Mouse (Mus musculus): ENCODE results near the gene Rras.
"Not testable (repeated sequence)": the region's sequence is repeated elsewhere in the genome, so short reads cannot be mapped to it uniquely, and the experiment has no call there.

Rras gene

GRCm38 (mm10) chr7:45000539-45001114 is 17.1 kb upstream of the Rras start:
- no peak for DNase-seq

DNA sequence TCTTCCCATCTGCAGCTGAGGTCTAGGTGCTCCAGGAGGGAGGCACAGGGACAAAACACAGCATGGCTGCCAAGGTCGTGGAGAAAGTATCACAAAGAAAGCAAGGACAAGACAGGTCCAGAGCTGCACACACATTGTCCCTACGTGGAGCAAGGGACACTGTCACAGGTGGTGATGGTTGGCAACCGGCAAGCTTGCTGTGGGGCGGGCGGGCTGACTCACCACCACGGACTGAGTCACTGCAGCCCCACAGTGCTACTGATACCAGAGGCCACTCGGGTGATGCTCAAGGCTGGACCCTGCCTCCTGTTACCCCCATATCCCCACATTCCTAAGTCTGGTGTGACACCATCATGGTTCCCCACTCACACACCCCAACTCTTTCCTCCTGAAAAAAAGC is 15.3 kb upstream of the Rras start:
- DNase-seq = no peak

GRCm38 (mm10) chr7:45004546-45004945 is 13.2 kb upstream of the Rras start:
- no peak for DNase-seq

GRCm38 (mm10) chr7:45005321-45005992 is 12.3 kb upstream of the Rras start:
- no peak for DNase-seq

DNA sequence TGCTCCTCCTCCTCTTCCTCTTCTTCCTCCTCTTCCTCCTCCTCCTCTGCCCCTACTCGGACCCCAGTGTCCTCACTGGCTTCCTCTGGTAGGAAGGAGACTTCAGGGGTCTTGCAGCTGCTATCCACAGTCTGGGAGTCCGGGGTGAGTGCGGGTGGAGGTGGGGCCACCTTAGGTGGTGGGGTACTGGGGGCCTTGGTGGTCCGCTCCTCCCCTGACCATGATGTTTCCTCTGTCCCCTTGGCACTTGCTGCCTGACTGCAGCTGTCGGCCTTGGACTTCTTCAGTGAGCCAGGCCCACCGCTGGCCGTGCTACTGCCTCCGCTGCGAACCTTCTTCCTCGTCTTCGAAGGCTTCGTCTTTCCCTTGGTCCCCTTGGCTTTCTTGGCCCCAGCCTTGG is 11.3 kb upstream of the Rras start:
- DNase-seq = no peak

- no peak for DNase-seq
Measured at GRCm38 (mm10) chr7:45007141-45007540, 10.6 kb upstream of the Rras start.

DNA sequence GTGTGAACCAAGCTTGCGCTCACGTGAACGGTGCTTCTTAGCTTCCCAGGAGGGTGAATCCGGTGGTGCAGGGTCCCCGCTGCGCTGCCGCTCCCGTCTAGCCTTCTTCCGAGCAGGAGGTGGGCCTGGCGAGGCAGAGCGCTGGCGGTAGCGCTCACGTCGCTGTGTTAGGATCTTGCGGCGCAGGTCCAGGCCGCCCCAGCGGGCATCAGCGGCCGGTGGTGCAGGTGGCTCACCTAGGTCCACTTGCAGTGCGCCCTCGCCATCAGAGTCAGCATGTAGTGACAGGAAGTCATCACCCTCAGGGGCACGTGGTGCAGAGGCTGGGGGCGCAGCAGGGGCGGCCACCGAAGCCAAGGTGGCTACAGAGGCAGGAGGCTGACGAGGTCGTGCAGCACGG is 9.9 kb upstream of the Rras start:
- no peak for DNase-seq

DNA sequence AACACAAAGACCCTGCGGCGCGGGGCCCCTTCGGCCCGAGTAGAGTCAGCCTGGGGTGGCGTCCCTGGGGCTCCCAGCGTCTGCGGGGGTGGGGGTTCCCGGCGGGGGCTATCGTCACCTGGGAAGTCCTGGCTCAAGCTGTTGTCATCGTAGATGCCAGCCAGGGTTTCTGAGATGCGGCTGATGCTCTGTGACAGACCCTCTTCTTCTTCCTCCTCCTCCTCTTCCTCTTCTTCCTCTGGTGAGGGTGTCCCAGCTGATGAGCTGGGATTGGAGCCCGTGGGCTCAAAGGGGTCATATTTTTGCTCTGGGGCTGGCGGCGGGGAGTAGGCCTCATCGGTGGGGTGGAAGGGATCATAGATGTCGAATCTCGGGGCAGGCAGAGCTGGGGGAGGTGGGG is 9.3 kb upstream of the Rras start:
- DNase-seq = no peak

DNA sequence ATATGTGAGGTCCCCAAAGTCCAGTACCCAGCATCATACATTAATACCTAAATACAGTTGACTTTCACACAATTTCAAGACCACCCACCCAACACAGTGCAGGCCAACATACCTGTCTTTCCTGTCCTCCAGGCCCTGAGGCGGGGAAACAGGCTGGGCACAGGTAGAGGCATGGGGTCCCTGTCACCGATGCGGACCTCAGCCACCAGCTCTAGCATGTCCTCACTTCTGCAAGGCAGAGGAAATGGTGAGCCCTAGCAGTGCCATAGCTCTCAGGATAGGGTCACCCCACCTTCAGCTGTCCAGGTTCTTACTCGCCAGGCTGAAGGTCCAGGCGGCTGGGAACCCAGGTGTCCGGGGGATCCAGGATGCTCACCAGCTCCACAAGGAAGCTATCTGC is 5.8 kb upstream of the Rras start:
- DNase-seq = no peak

DNA sequence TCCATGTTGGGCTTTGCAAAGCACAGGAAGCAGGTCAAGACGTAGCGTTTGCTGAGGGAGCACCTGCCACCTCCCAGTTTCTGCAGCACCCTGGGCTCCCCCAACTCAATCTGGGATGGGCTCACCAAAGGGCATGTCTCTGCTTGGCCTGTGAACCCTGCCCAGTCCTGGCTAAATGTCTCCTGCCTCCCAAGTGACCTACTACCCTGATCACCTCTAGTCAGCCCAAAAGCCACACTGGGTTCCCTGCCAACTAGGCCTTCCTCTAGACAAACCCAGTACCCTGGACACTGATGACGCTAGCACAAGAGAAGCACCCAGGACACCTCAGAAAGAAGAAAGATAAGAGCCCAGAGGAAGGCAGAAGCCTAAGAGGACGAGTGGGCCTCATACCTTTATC is 4.9 kb upstream of the Rras start:
- no peak for DNase-seq

DNA sequence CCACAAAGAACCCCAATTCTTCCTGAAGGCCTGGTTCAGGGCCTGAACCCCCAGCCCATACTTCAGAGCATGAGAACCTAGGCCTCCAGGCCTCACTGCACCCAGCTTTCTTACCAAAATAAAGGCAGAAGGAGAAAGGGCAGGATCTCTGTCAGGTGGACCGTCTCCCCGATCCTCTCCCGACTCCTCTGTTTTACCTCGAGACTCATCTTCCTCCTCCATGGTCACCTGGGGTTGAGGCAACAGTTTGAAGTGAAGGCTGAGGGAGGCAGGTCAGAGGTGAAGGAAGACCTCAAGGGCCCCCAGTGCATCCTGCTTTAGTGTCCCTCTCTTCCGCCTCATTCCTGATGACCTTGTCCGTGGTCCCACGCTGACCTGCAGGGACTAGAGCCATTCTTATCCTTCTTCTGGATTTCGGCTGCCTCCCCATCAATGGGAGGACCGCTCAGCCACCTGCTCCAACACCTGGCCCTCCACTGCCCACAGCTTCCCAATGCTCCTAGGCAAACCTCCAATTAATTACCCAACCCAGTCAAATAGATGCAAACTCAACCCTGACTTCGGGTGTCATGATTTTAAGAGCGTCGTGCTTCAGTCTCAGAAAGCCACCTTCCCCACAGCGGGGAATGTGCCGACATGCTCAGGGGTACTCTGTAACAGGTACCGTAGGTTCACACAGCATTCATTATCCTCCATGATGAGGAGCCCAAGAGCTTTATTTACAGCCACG is 4.2 kb upstream of the Rras start:
- DNase-seq = no peak

- DNase-seq = no peak
Measured at GRCm38 (mm10) chr7:45014096-45014451, 3.7 kb upstream of the Rras start.

DNA sequence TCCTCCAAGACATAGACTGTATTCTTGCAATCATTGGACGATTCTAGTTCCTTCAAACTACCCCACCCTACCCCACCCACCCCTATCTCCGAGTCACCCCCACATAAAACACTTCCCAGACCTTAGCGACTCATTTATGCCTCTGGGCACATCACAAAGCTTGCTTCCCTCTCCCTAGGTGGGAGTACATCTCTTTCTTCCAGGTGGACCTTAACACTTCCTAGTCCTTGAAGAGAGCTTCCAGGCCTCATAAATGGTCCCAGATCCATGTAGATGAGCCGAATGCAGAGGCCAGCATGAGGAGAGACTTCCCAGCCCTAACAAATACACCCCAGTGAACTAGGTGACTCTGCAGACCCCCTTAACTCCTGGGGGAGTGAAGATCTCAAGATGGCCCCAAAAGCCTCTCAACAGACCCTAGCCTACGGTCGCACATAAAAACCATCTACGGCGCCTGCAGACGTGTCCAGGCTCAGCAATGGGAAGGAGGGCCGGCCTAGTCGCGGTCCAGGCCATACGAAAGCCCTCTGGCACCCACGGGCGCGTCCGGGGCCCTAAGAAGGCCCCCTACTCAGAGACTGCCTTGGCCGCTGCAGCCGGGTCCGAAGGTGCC is 2.3 kb upstream of the Rras start:
- no peak for DNase-seq

DNA sequence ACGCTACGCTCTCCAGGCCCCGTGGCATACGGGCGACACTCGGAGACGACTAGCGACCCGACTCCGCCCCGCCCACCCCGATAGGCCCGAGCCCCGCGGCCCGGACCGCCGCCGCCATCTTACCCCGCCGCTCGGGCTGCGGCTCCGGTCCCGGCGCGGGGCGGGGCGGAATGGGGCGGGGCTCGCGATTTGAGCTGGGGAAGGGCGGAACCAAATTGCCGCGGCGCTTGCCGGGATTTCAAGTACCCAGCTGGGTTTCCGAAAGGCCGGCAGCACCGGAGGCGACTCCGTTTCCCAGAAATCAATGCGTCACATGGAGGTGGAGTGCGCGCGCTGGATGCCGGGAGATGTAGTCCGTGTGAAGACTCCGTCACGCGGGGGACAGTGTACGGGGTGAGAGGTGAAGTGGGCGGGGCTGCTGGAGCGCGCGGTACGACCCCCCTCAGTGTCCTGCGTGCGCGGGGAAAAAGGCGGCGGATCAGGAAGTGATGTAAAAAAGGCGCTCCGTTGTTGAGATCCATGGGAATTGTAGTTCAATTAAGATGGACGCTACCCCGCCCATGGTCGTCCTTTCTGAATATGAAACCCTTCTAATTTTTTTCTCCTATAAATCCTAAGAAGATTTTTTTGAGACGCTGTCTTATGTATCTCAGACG is 1.7 kb upstream of the Rras start, which contains the start of gene Scaf1:
Gene Scaf1 (minus strand): TSS at position 407 of the 656 bp plus-strand sequence.
- DNase-seq = peak; percentile 98 to 100

- no peak for DNase-seq
Measured at GRCm38 (mm10) chr7:45016761-45017160, 1.0 kb upstream of the Rras start.

- no peak for DNase-seq
Measured at GRCm38 (mm10) chr7:45019031-45019571, 1.3 kb downstream of the Rras start.

GRCm38 (mm10) chr7:45020225-45020624 is 2.5 kb downstream of the Rras start:
- DNase-seq = no peak

DNA sequence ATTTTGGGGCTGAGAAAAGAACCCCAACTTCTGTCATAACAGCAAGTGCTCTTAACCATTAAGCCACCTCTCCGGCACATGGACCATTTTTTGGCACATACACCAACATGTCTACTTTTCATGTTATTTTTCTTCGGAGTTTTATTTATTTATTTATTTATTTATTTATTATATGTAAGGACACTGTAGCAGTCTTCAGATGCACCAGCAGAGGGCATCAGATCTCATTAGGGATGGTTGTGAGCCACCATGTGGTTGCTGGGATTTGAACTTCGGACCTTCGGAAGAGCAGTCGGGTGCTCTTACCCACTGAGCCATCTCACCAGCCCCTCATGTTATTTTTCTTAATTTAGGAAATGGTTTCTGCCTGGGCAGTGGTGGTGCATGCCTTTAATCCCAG is 6.0 kb downstream of the Rras start:
- not testable (repeated sequence) for DNase-seq

DNA sequence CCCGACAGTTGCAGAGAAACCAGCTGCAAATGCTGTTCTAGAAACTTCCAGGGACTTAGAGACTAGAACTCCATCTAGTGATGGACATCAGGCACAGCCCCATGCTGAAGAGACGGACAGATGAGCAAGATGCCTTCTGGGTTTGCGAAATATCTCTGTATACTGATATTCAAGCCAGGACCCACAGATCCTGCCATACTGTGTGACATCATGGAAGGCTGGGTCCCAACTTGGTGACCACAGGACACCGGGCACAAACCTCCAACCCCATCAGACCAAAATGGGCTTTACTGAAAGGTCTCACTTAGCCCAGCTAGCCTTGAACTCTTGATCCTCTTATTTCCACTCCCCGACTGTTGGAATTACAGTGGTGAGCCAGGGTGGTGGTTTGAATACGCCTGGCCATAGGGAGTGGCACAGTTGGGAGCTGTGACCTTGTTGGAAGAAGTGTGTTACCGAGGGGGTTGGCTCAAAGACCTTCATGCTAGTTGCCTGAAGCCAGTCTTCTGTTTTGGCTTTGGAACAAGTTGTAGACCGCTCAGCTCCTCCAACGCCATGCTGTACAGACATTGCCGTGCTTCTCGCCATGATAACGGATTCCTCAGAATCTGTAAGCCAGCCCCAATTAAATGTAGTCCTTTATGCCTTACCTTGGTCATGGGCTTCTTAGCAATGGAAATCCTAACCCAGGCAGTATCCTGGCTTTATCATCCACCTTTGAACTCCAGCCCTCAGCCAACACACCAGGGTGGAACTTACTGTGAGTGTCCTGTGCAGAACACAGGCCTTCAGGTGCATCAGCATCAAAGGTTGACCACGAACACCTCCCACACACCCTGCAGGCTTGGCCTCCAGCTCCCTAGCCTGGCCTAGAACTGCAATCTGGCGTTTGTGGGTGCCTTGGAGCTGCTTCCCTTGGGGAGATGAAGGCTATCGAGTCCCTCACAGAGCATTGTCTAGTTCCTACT is 6.8 kb downstream of the Rras start:
- no peak for DNase-seq

DNA sequence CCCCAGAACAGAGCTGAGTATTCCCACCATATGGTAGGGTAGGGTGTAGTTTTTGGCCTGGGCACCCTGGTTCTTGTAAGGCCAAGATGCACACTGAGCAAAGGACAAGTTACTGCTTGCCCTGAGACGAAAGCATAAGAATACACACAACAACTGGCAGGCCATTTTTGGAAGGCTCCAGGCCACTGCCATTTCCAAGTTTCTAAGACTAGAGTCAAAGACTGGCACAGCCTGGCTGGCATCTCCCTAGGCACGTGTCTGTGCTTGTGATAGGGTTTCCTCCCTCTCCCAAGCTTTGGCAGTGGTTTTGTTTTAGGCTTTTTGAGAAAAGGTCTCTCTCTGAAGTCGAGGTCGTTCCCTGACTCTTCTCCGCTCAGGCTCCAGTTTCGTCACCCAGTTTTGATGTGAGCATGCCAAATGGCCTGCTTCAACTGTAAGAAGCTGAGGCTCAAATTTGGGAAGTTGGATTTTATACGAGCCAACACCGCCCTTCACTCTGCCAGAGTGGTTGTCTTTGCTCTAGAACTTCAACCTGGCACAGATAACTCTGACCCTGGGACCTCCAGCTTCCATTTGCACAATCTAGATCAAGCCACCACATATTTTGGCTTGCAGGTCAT is 8.0 kb downstream of the Rras start:
- DNase-seq = no peak

DNA sequence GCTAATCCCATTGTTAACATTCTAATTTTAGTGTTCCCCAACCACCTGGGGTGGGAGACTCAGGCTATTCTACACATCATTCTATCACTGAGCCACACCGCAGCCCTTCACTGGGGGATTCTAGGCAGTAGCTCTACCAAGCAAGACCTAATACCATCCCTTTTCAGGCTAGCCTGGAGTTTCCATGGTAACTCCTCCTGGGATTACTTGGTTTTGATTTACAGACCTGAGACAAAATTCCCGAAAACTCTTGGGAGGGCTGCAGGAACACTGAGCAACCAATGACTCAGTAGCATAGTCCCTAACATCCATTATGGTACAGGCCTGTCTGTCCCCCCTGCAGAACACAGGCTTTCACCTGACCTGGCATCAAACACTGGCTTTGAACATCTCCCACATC is 8.5 kb downstream of the Rras start:
- no peak for DNase-seq

Data from thymus, postnatal 36 days (tissue).